Mouse (Mus musculus) liver, postnatal 0 days (tissue): ENCODE results near the gene Pcyt1a.

Experiments
- CTCF ChIP-seq: sonication (generic); IDR thresholded peaks from 2 replicates; pipeline ENCODE4 v1.5.1; 2016; ENCODE audit warnings: antibody characterized with exemption, low read depth
- EP300 ChIP-seq: IDR thresholded peaks from 2 replicates; pipeline ENCODE4 v1.6.1; 2016; ENCODE audit warnings: antibody characterized with exemption, low read depth, mild to moderate bottlenecking

- TF ChIP-seq CTCF (no peak), EP300 (no peak)
These were observed 40.9 kb upstream of the Pcyt1a start for GRCm38 (mm10) chr16:32389841-32390240.
